Mouse (Mus musculus) heart, postnatal 0 days (tissue): ENCODE results near the gene Tchh.

Experiments
- CTCF ChIP-seq: IDR thresholded peaks from 2 replicates; pipeline ENCODE4 v1.5.1; 2016; ENCODE audit warnings: antibody characterized with exemption, control low read depth, low read depth
- EP300 ChIP-seq: IDR thresholded peaks from 2 replicates; pipeline ENCODE4 v1.6.1; 2016; ENCODE audit warnings: antibody characterized with exemption, low read depth

DNA sequence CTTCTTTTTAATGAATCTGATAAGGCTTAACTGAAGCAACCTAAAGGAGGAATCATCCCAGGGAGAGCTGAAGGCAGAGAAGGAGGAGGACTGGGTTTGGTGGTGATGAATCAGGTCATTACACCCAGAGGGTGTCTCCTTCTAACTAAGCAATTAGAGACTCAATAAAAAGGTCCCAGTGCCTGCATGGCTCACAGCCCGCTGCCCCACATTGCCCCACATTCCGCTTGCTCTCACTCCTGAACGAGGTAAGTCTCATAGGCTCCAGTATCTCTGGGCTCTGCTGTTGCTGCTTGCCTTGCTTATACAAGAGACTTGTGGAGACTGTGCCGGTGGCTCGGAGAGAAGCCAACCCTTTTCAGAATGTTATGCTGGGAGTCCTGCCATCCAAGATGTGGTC, 26.4 kb downstream of the Tchh start, which contains the start of gene Tchhl1:
- no peak for TF ChIP-seq CTCF
- TF ChIP-seq EP300, result no peak
